ENCODE assay signal across 11 mouse cellular contexts in genomic region chr5:139007141-139007775, GRCm38 (mm10). TPM values are rescaled to one million over a fixed set of nuclear protein-coding genes. Genes with fewer than 3 reads are reported as not detected.
DNase-seq lines count a peak whose midpoint lies in the region; ATAC-seq lines count a peak whose summit lies in the region.
"Had no signal": no experiment of that assay in that cellular context is flagged by ENCODE, and none has a peak within 500 bp of the region (broad histone marks: within the 10 kb centered on the region; RNA-seq: fewer than 3 reads in every experiment).

No protein-coding gene starts in this region.

- WGBS in forebrain, embryonic 16.5 days = 32% methylated on average over 4 of the region's 4 CpGs

- intact Hi-C loops in heart, postnatal 14 days (cut with DNase I) = loop anchor here (2.0 kb wide), 1 partner anchor 150 kb away; no protein-coding TSS in a partner anchor
- intact Hi-C loops in left cerebral cortex, postnatal 25 days (cut with DNase I) = no loop called here

- no peak overlapping the region for H3K4me2 ChIP-seq in forebrain, embryonic 16.5 days (ENCODE audit: low read length)
- H3K4me2 ChIP-seq: forebrain, embryonic 13.5 days had no signal

- no peaks in the 10 kb centered on the region for H3K36me3 ChIP-seq in forebrain, embryonic 16.5 days (ENCODE audit: control insufficient read depth, insufficient read depth)
- H3K36me3 ChIP-seq: midbrain, embryonic 10.5 days had no signal

- H3K9me3 ChIP-seq in forebrain, embryonic 16.5 days (ENCODE audit: control insufficient read depth, low read length) = no peaks in the 10 kb centered on the region
- H3K9me3 ChIP-seq: forebrain, embryonic 13.5 days had no signal

- H3K4me1 ChIP-seq in forebrain, embryonic 16.5 days (replicated peaks; ENCODE audit: control insufficient read depth, insufficient read depth, low read length) = no peaks in the 10 kb centered on the region
- H3K4me1 ChIP-seq: forebrain, embryonic 13.5 days; midbrain, embryonic 10.5 days had no signal

- H3K27me3 ChIP-seq in forebrain, embryonic 16.5 days (replicated peaks; ENCODE audit: control insufficient read depth, insufficient read depth, low read length) = no peaks in the 10 kb centered on the region

- DNase-seq in heart, postnatal 14 days = peak; percentile 22 to 34
- DNase-seq in heart, adult 11 months = no peak
- peak; percentile 27 for DNase-seq in ES-CJ7 (ENCODE audit: low read depth, low spot score)
- peak; percentile 29 to 45 for DNase-seq in cerebellum, postnatal 14 days
- peak; percentile 56 to 73 for DNase-seq in kidney, postnatal 4 days
- DNase-seq in spleen, adult 12 weeks (ENCODE audit: low spot score) = no peak
- DNase-seq in left cerebral cortex, postnatal 25 days (ENCODE audit: low spot score in 2 of 2) = no peak
- DNase-seq: thymus, adult 18-20 months had no signal

- H3K9ac ChIP-seq in forebrain, embryonic 16.5 days (replicated peaks; ENCODE audit: low read depth, low read length) = no peak overlapping the region
- H3K9ac ChIP-seq: forebrain, embryonic 13.5 days had no signal

- no peak for ATAC-seq in forebrain, embryonic 16.5 days
- ATAC-seq: forebrain, embryonic 13.5 days had no signal

- H3K4me3 ChIP-seq in forebrain, embryonic 16.5 days (replicated peaks; ENCODE audit: low read length) = no peak overlapping the region
- H3K4me3 ChIP-seq: forebrain, embryonic 13.5 days; midbrain, embryonic 10.5 days had no signal

- H3K27ac ChIP-seq in forebrain, embryonic 16.5 days (ENCODE audit: low read length) = no peak overlapping the region
- H3K27ac ChIP-seq: forebrain, embryonic 13.5 days; midbrain, embryonic 10.5 days had no signal

RNA-seq across cellular contexts. Expression of gene Pdgfa, which starts 10.1 kb away (rescaled TPM):
- 10 to 100 TPM; 25.6 to 27.9 TPM for total RNA-seq in heart, postnatal 14 days (2021)
- 10 to 100 TPM; 52.5 to 54.9 TPM for total RNA-seq in left cerebral cortex, postnatal 25 days (2021)
- polyA plus RNA-seq in forebrain, embryonic 16.5 days (2015; fragmentation: Nextera tagmentation; extraction: Ambion mirVana) = 15.5 and 19.1 TPM in 2 replicates

Comparison
In these comparisons a context has a peak if more than half of its experiments do, and no peak if none do; other contexts are left out.
1. DNase-seq: peak in heart, postnatal 14 days (2 of 2), ES-CJ7 (single experiment), cerebellum, postnatal 14 days (2 of 2) and kidney, postnatal 4 days (2 of 2); none in heart, adult 11 months (single experiment), spleen, adult 12 weeks (single experiment) and left cerebral cortex, postnatal 25 days (0 of 2).